ENCODE assay signal across 8 mouse cellular contexts in the genomic region with DNA sequence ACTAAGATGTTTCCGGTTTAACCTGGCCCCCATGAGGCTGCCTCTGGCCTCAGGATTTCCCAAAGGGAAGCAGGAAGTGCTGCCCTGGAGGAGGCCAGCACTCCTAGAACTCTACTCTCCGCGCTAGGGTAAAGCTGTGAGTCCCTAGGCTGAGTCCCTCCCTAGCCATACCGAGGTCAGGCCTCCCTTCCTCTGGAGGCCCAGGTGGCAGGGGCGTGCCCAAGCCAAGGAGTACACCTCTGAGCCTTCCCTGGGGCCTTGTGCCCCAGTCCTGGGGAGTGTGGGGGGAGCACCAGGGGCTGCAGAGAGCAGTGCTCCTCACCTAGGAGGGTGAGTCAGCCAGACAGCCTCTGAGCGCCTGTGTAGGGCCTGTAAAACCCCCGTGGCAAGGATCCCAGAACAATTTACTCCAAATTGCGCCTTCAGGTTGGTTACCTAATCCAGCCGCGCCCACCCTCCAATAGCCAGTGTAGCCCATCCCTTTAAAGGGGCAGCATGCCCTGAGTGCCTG. TPM values are rescaled to one million over a fixed set of nuclear protein-coding genes. Genes with fewer than 3 reads are reported as not detected.
DNase-seq lines count a peak whose midpoint lies in the region; ATAC-seq and TF ChIP-seq lines count a peak whose summit lies in the region.

No protein-coding gene starts in this region.

- 23% methylated on average over 10 of the region's 10 CpGs for WGBS in forebrain, postnatal 0 days
- 8% methylated on average over 10 of the region's 10 CpGs for WGBS in limb, embryonic 12.5 days
- WGBS in neural tube, embryonic 13.5 days = 19% methylated on average over 10 of the region's 10 CpGs

- 0 out of 2 replicates have a peak, but pooled peaks cover 4% of the 10 kb centered on the region for H3K4me1 ChIP-seq in forebrain, postnatal 0 days (ENCODE audit: insufficient read depth)
- H3K4me1 ChIP-seq in limb, embryonic 12.5 days (replicated peaks) = peaks cover 22% of the 10 kb centered on the region
- peaks cover 21% of the 10 kb centered on the region for H3K4me1 ChIP-seq in neural tube, embryonic 13.5 days (replicated peaks)

- H3K36me3 ChIP-seq in forebrain, postnatal 0 days (ENCODE audit: insufficient read depth) = no peaks in the 10 kb centered on the region
- H3K36me3 ChIP-seq in limb, embryonic 12.5 days = peaks cover 14% of the 10 kb centered on the region; the same call in 1 of the 2 replicates
- H3K36me3 ChIP-seq in neural tube, embryonic 13.5 days = no peaks in the 10 kb centered on the region

- no peak overlapping the region for H3K9ac ChIP-seq in forebrain, postnatal 0 days
- H3K9ac ChIP-seq in limb, embryonic 12.5 days (replicated peaks) = peak overlapping the region; percentile 75
- peak overlapping the region; percentile 90; the same call in 1 of the 2 replicates for H3K9ac ChIP-seq in neural tube, embryonic 13.5 days

- no peak overlapping the region for H3K4me3 ChIP-seq in forebrain, postnatal 0 days (ENCODE audit: low read depth, low read length)
- H3K4me3 ChIP-seq in limb, embryonic 12.5 days (replicated peaks) = peak overlapping the region; percentile 84
- H3K4me3 ChIP-seq in neural tube, embryonic 13.5 days = peak overlapping the region; percentile 69

- no peaks in the 10 kb centered on the region for H3K9me3 ChIP-seq in forebrain, postnatal 0 days (ENCODE audit: low read length)
- no peaks in the 10 kb centered on the region for H3K9me3 ChIP-seq in limb, embryonic 12.5 days
- no peaks in the 10 kb centered on the region for H3K9me3 ChIP-seq in neural tube, embryonic 13.5 days

- intact Hi-C loops in left cerebral cortex, postnatal 4 days (cut with DNase I) = no loop called here

- DNase-seq in adrenal gland, postnatal 10 days = peak; percentile 21
- DNase-seq in adrenal gland, postnatal 4 days (ENCODE audit: low spot score in 2 of 2) = no peak
- peak; percentile 30 for DNase-seq in Muller cell, postnatal 12 days (ENCODE audit: inconsistent ontology term)
- no peak for DNase-seq in forebrain, postnatal 0 days
- no peak for DNase-seq in left cerebral cortex, postnatal 4 days
- DNase-seq in adrenal gland, adult 8-10 months = no peak

- H3K4me2 ChIP-seq in forebrain, postnatal 0 days (ENCODE audit: low read depth) = peak overlapping the region; percentile 99
- peak overlapping the region; percentile 92 for H3K4me2 ChIP-seq in limb, embryonic 12.5 days
- peak overlapping the region; percentile 79 for H3K4me2 ChIP-seq in neural tube, embryonic 13.5 days

- ATAC-seq in forebrain, postnatal 0 days = no peak
- no peak; the same call in 1 of the 2 replicates for ATAC-seq in limb, embryonic 12.5 days (ENCODE audit: insufficient number of reproducible peaks, insufficient read depth, low FRiP score, low TSS enrichment, low read depth)
- no peak for ATAC-seq in neural tube, embryonic 13.5 days (ENCODE audit: low read depth)

- no peaks in the 10 kb centered on the region for H3K27me3 ChIP-seq in forebrain, postnatal 0 days (ENCODE audit: insufficient read depth, low read length)
- H3K27me3 ChIP-seq in limb, embryonic 12.5 days = no peaks in the 10 kb centered on the region
- H3K27me3 ChIP-seq in neural tube, embryonic 13.5 days = no peaks in the 10 kb centered on the region

- TF ChIP-seq CTCF in forebrain, postnatal 0 days (IDR thresholded peaks at IDR 0.05; ENCODE audit: low read depth) = no peak

- H3K27ac ChIP-seq in forebrain, postnatal 0 days (ENCODE audit: low read depth, low read length) = no peak overlapping the region
- peak overlapping the region; percentile 74 for H3K27ac ChIP-seq in limb, embryonic 12.5 days
- H3K27ac ChIP-seq in neural tube, embryonic 13.5 days (replicated peaks) = no peak overlapping the region

RNA-seq across cellular contexts. Expression of gene Rps6ka1, which starts 1.6 kb away (rescaled TPM):
- 10 to 100 TPM; 19.6 to 19.9 TPM for total RNA-seq in adrenal gland, postnatal 10 days (2021)
- 10 to 100 TPM; 29.5 to 31.0 TPM for total RNA-seq in adrenal gland, postnatal 4 days (2021)
- total RNA-seq in forebrain, postnatal 0 days (2014; rRNA removed) = 21.2 and 21.4 TPM in 2 replicates
- 14.3 and 19.4 TPM in 2 replicates for polyA plus RNA-seq in forebrain, postnatal 0 days (2015; fragmentation: Nextera tagmentation; extraction: Ambion mirVana)
- polyA plus RNA-seq in limb, embryonic 12.5 days (2016; fragmentation: Nextera tagmentation; extraction: Ambion mirVana) = 47.9 and 50.0 TPM in 2 replicates
- polyA plus RNA-seq in neural tube, embryonic 13.5 days (2015; fragmentation: Nextera tagmentation; extraction: Ambion mirVana) = 21.3 and 21.8 TPM in 2 replicates
- 10 to 100 TPM; 16.8 to 18.7 TPM for total RNA-seq in left cerebral cortex, postnatal 4 days (2021)
- 10 to 100 TPM; 16.4 to 25.7 (median 22.8) TPM for total RNA-seq in adrenal gland, adult 8-10 months (2022)

Comparison
In these comparisons a context has a peak if more than half of its experiments do, and no peak if none do; other contexts are left out.
1. DNase-seq: peak in adrenal gland, postnatal 10 days (single experiment) and Muller cell, postnatal 12 days (single experiment); none in adrenal gland, postnatal 4 days (0 of 2), forebrain, postnatal 0 days (single experiment), left cerebral cortex, postnatal 4 days (single experiment) and adrenal gland, adult 8-10 months (single experiment).
2. Peak in every context shown above with its lines, with median percentiles within 50 percentile points of each other: H3K4me2 ChIP-seq.